In the genomic region with DNA sequence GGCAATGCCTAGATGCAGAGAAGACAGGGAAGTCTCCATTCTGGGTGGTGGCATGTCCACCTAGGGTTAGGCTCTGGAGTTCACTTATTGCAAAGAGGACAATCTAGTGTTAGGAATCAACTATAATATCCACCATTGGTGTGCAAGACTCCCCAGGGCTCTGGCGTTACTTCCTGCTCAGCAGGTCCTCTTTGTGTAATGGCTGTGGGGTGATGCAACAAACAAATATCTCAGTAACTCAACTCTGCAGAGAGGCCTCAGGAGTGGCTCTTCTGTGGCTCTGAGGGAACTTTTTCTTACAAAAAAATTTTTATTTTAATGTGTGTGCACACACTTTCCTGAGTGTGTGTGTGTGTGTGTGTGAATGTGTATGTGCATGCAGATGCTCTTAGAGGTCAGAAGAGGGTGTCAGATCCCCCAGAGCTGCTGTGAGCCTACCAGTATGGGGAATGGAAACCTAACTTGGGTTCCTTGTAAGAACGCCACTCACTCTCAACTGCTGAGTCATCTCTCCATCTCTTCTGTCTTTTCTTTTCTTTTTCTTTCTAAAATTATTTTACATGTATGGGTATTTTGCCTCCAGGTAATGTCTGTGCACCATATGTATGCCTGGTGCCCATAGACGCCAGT, we compare ENCODE assay signal across 27 mouse cellular contexts. TPM values are rescaled to one million over a fixed set of nuclear protein-coding genes. Genes with fewer than 3 reads are reported as not detected.
DNase-seq lines count a peak whose midpoint lies in the region; ATAC-seq and TF ChIP-seq lines count a peak whose summit lies in the region.
"Had no signal": no experiment of that assay in that cellular context is flagged by ENCODE, and none has a peak within 500 bp of the region (broad histone marks: within the 10 kb centered on the region; RNA-seq: fewer than 3 reads in every experiment).

No protein-coding gene starts in this region.

- TF ChIP-seq CTCF in liver, postnatal 0 days (IDR thresholded peaks at IDR 0.05; ENCODE audit: low read depth): no peak

- no peak overlapping the region for H3K9ac ChIP-seq in liver, postnatal 0 days (replicated peaks)
- H3K9ac ChIP-seq in liver, embryonic 11.5 days (ENCODE audit: low read depth, low read length): no peak overlapping the region
- no peak overlapping the region for H3K9ac ChIP-seq in midbrain, embryonic 16.5 days (ENCODE audit: low read depth, low read length)
- H3K9ac ChIP-seq: forebrain, embryonic 15.5 days; hindbrain, embryonic 15.5 days; kidney, embryonic 15.5 days; neural tube, embryonic 15.5 days had no signal

- DNase-seq in liver, postnatal 0 days: no peak
- no peak for DNase-seq in liver, embryonic 11.5 days (ENCODE audit: low spot score)
- peak; percentile 47 for DNase-seq in 416B (ENCODE audit: low read depth)
- no peak for DNase-seq in heart, adult 9 months (ENCODE audit: low spot score in 2 of 2)
- DNase-seq in right cerebral cortex, adult 18-20 months: no peak
- DNase-seq: adrenal gland, adult 2 months; cerebellum, adult 11 months; cerebellum, adult 9-10 months; cerebellum, postnatal 36 days; heart, postnatal 14 days; kidney, adult 18-20 months; kidney, postnatal 36 days; left cerebral cortex, postnatal 4 days; spleen, adult 18-20 months; thymus, postnatal 4 days had no signal

- WGBS in liver, postnatal 0 days (ENCODE audit: insufficient replicate concordance): 69% methylated on average over 3 of the region's 3 CpGs
- 77% methylated on average over 3 of the region's 3 CpGs for WGBS in liver, embryonic 11.5 days
- WGBS in midbrain, embryonic 16.5 days: 85% methylated on average over 3 of the region's 3 CpGs

- peak overlapping the region; percentile 72 for H3K27ac ChIP-seq in liver, postnatal 0 days (ENCODE audit: low read depth)
- no peak overlapping the region for H3K27ac ChIP-seq in liver, embryonic 11.5 days (ENCODE audit: low read depth, low read length)
- H3K27ac ChIP-seq in midbrain, embryonic 16.5 days (ENCODE audit: low read length): no peak overlapping the region
- H3K27ac ChIP-seq: forebrain, embryonic 15.5 days; hindbrain, embryonic 10.5 days; hindbrain, embryonic 15.5 days; kidney, embryonic 15.5 days; layer of hippocampus, adult 2 months; neural tube, embryonic 15.5 days had no signal

- ATAC-seq in liver, postnatal 0 days: peak; percentile 44; the same call in 1 of the 2 replicates
- no peak for ATAC-seq in liver, embryonic 11.5 days (replicated peaks; ENCODE audit: low FRiP score)
- 0 out of 2 replicates have a peak, but pooled peaks have one; percentile 43 for ATAC-seq in erythroblast, adult 5-6 weeks (replicated peaks; ENCODE audit: low FRiP score, poor library complexity, severe bottlenecking)
- ATAC-seq in monocyte, adult 5-6 weeks (replicated peaks; ENCODE audit: insufficient number of reproducible peaks, low FRiP score, low TSS enrichment, poor library complexity, severe bottlenecking): peak; percentile 90
- no peak for ATAC-seq in midbrain, embryonic 16.5 days
- ATAC-seq: activated CD4-positive, CD25-positive, alpha-beta regulatory T cell, adult 4 months; forebrain, embryonic 15.5 days had no signal

- no peaks in the 10 kb centered on the region for H3K27me3 ChIP-seq in liver, postnatal 0 days (ENCODE audit: insufficient read depth, low read length)
- no peaks in the 10 kb centered on the region for H3K27me3 ChIP-seq in liver, embryonic 11.5 days (replicated peaks; ENCODE audit: control insufficient read depth, insufficient read depth, low read length)
- H3K27me3 ChIP-seq in midbrain, embryonic 16.5 days (ENCODE audit: control insufficient read depth, insufficient read depth, low read depth, low read length): no peaks in the 10 kb centered on the region
- H3K27me3 ChIP-seq: CH12.LX; forebrain, embryonic 15.5 days; hindbrain, embryonic 15.5 days; kidney, embryonic 15.5 days; neural tube, embryonic 15.5 days had no signal

- H3K4me2 ChIP-seq in liver, postnatal 0 days (ENCODE audit: low read depth, low read length): no peak overlapping the region
- no peak overlapping the region for H3K4me2 ChIP-seq in liver, embryonic 11.5 days
- H3K4me2 ChIP-seq in midbrain, embryonic 16.5 days (ENCODE audit: low read length): no peak overlapping the region
- H3K4me2 ChIP-seq: forebrain, embryonic 15.5 days; hindbrain, embryonic 15.5 days; kidney, embryonic 15.5 days; midbrain, embryonic 11.5 days; neural tube, embryonic 15.5 days had no signal

- no peaks in the 10 kb centered on the region for H3K9me3 ChIP-seq in liver, postnatal 0 days (ENCODE audit: low read length)
- no peaks in the 10 kb centered on the region for H3K9me3 ChIP-seq in liver, embryonic 11.5 days (ENCODE audit: control insufficient read depth, low read length)
- no peaks in the 10 kb centered on the region for H3K9me3 ChIP-seq in midbrain, embryonic 16.5 days (replicated peaks; ENCODE audit: control insufficient read depth, low read length, poor library complexity, severe bottlenecking)
- H3K9me3 ChIP-seq: forebrain, embryonic 15.5 days; hindbrain, embryonic 10.5 days; hindbrain, embryonic 15.5 days; kidney, embryonic 15.5 days; neural tube, embryonic 15.5 days had no signal

- TF ChIP-seq EP300 in liver, postnatal 0 days (IDR thresholded peaks at IDR 0.05; ENCODE audit: low read depth): no peak

- no peaks in the 10 kb centered on the region for H3K36me3 ChIP-seq in liver, postnatal 0 days (replicated peaks; ENCODE audit: insufficient read depth, low read length)
- H3K36me3 ChIP-seq in liver, embryonic 11.5 days (ENCODE audit: control insufficient read depth, insufficient read depth, low read length): no peaks in the 10 kb centered on the region
- no peaks in the 10 kb centered on the region for H3K36me3 ChIP-seq in midbrain, embryonic 16.5 days (ENCODE audit: control insufficient read depth, insufficient read depth, low read length)
- H3K36me3 ChIP-seq: forebrain, embryonic 15.5 days; hindbrain, embryonic 10.5 days; hindbrain, embryonic 15.5 days; kidney, embryonic 15.5 days; neural tube, embryonic 15.5 days had no signal

- H3K4me1 ChIP-seq in liver, postnatal 0 days (ENCODE audit: insufficient read depth): peaks cover 11% of the 10 kb centered on the region
- H3K4me1 ChIP-seq in liver, embryonic 11.5 days (replicated peaks; ENCODE audit: control insufficient read depth, insufficient read depth, low read length): no peaks in the 10 kb centered on the region
- H3K4me1 ChIP-seq in midbrain, embryonic 16.5 days (ENCODE audit: control insufficient read depth, insufficient read depth, low read length): no peaks in the 10 kb centered on the region
- H3K4me1 ChIP-seq: forebrain, embryonic 15.5 days; hindbrain, embryonic 10.5 days; hindbrain, embryonic 15.5 days; kidney, embryonic 15.5 days; neural tube, embryonic 15.5 days had no signal

- no peak overlapping the region for H3K4me3 ChIP-seq in liver, postnatal 0 days (ENCODE audit: low read depth, low read length)
- no peak overlapping the region for H3K4me3 ChIP-seq in liver, embryonic 11.5 days (ENCODE audit: low read depth, low read length)
- no peak overlapping the region for H3K4me3 ChIP-seq in midbrain, embryonic 16.5 days (ENCODE audit: low read depth, low read length)
- H3K4me3 ChIP-seq: forebrain, embryonic 15.5 days; hindbrain, embryonic 10.5 days; hindbrain, embryonic 15.5 days; kidney, embryonic 15.5 days; layer of hippocampus, adult 2 months; neural tube, embryonic 15.5 days had no signal

RNA-seq across cellular contexts. Expression of a gene that starts 9.9 kb away (rescaled TPM):
- polyA plus RNA-seq in liver, postnatal 0 days (2015; fragmentation: Nextera tagmentation; extraction: Ambion mirVana): 12.6 and 14.7 TPM in 2 replicates
- polyA plus RNA-seq in liver, embryonic 11.5 days (2014; fragmentation: Nextera tagmentation; extraction: Ambion mirVana): 39.2 and 48.1 TPM in 2 replicates
- 4.0 and 7.5 TPM in 2 replicates for total RNA-seq in erythroblast, adult 5-6 weeks (2015; ENCODE audit: low replicate concordance)
- total RNA-seq in erythroblast, adult 5-6 weeks (2017; ENCODE audit: low replicate concordance): 7.5 and 8.1 TPM in 2 replicates
- total RNA-seq in monocyte, adult 5-6 weeks (2017): 10.4 to 19.8 TPM (median 13.9 TPM) in 3 replicates
- polyA plus RNA-seq in midbrain, embryonic 16.5 days (2015; fragmentation: Nextera tagmentation; extraction: Ambion mirVana): 40.3 and 52.8 TPM in 2 replicates

RNA-seq across cellular contexts. Expression of a gene that starts 12.4 kb away (rescaled TPM):
- polyA plus RNA-seq in liver, postnatal 0 days (2015; fragmentation: Nextera tagmentation; extraction: Ambion mirVana): 27.8 and 33.8 TPM in 2 replicates
- polyA plus RNA-seq in liver, embryonic 11.5 days (2014; fragmentation: Nextera tagmentation; extraction: Ambion mirVana): 94.4 and 102 TPM in 2 replicates
- total RNA-seq in erythroblast, adult 5-6 weeks (2015; ENCODE audit: low replicate concordance): 39.9 and 43.4 TPM in 2 replicates
- total RNA-seq in erythroblast, adult 5-6 weeks (2017; ENCODE audit: low replicate concordance): 59.3 and 64.1 TPM in 2 replicates
- total RNA-seq in monocyte, adult 5-6 weeks (2017): 39.0 to 52.7 TPM (median 48.6 TPM) in 3 replicates
- 132 and 137 TPM in 2 replicates for polyA plus RNA-seq in midbrain, embryonic 16.5 days (2015; fragmentation: Nextera tagmentation; extraction: Ambion mirVana)

Comparison
In these comparisons a context has a peak if more than half of its experiments do, and no peak if none do; other contexts are left out.
1. ATAC-seq: peak in liver, postnatal 0 days (single experiment), erythroblast, adult 5-6 weeks (single experiment) and monocyte, adult 5-6 weeks (single experiment); none in liver, embryonic 11.5 days (single experiment) and midbrain, embryonic 16.5 days (single experiment).